Mouse (Mus musculus): ENCODE data around the gene Defb38.

Defb38 gene

DNA sequence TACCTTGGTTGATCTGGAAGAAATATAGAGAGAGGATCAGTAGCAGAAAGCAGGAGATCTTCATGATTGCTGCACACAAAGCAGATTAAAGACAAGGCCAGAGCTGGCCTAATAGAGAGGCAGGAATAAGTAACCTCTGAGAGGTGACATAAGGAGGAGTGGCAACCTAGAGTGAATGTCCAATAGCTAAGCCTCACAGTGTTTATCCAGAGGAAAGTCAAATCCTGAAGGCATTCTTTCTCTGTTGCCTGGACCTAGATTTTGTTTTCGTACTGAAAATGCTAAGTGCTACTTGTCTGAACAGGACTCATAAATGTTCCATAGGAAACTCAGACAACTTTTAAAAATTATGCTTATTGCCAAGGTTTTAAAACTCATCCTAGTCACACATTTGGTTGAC is at the start of gene Defb38:
TSS of gene Defb38 (minus strand) at position 101 of the 400 bp plus-strand sequence.
- no peak for DNase-seq (ENCODE audit: low read depth, low spot score)

DNA sequence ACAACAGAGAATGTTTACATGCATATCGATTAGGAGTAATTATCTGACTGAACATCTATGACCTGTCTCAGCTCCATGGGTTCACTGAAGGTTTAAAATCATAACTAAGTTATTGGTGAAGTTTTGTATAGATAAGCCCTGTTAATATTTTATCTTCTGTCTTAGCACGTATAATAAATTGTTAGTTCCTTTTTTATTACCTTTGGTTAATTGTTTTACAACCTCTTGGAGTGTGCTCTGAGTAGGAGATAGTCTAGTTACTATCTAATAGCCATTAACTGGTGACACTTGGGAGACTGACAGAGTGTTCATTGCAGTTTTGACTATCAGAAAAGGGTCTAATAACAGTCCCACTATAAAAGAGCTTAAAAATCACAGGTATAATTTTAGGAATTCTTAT is 39.6 kb upstream of the Defb38 start:
- no peak for DNase-seq (ENCODE audit: low read depth, low spot score)

DNA sequence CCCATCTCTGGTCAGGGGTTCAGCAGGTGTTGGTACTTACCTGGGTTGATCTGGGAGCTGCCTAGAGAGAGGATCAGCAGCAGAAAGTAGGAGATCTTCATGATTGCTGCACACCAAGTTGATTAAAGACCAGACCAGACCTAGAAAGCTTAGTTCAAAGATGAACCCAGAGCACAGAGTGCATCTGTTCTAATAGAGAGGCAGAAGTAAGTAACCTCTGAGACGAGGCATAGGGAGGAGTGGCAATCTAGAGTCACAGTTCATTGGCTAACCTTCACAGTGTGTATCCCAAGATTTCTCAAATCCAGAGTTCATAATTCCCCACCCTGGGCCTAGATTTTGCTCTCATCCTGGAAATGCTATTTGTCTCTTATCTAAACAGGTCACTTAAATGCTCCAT is 38.3 kb upstream of the Defb38 start, which contains the start of gene Defb39:
TSS of gene Defb39 (minus strand) at position 101 of the 400 bp plus-strand sequence.
- no peak for DNase-seq (ENCODE audit: low read depth, low spot score)

DNA sequence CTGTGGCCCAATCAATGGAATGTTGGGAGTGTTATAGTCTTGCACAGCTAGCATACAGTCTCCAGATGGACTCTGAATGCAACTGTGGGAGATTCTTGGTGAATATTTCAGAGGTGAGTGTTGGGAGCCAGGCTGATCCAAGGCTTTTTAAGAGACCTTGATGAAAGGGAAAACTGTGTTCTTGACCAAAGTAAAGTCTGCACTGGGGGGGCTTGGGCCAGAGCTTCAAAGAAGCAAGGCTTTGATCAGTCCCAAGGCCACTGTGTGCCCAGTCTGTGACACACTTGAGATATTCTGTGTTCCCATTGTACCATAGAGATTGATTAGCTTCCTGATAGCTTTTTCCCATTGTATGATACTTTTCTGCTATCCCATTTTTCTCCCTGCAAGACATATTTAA is 36.5 kb upstream of the Defb38 start:
- DNase-seq (ENCODE audit: low read depth, low spot score), result no peak

DNA sequence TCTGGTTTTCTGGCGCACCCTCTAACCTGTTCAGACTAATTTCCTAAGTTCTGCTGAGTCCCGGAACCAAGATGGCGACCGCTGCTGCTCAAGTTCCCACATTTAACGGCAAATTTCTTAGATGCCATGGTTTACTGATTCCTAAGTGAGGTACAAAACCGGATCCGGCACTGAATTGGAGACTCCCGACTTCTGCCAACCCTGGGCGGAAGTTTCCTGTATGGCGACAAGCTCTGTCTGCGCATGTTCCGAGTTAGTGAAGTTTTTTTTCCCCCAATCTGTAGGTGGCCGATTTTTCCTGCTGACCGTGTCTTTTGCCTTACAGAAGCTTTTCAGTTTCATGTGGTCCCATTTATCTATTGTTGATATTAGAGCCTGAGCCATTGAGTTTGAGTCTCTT is 18.9 kb upstream of the Defb38 start:
- peak; percentile 64 for DNase-seq (ENCODE audit: low read depth, low spot score)

Measured in R1 (cell line).